Mouse (Mus musculus): ENCODE measurements around the gene Adora3. TPM values are rescaled to one million over a fixed set of nuclear protein-coding genes. Genes with fewer than 3 reads are reported as not detected.
A peak's percentile ranks its signal among the peaks of the same experiment; 100 is the strongest.

Gene Adora3
- 0.10 TPM in 1 of 2 replicates, not detected in the other for polyA plus RNA-seq (2016; fragmentation: Nextera tagmentation; extraction: Ambion mirVana)

- H3K9ac ChIP-seq = no peak within 1 kb of the TSS
- ATAC-seq (ENCODE audit: insufficient number of reproducible peaks, low FRiP score) = no peak
These were observed at the start of gene Adora3, which contains the start of gene Tmigd3 for GRCm38 (mm10) chr3:105870558-105870957. TSS of gene Adora3 (plus strand) at chr3:105870858. TSS of gene Tmigd3 (plus strand) at chr3:105870903.

GRCm38 (mm10) chr3:105821504-105821903 is 49.2 kb upstream of the Adora3 start:
- 83% methylated on average over 3 of the region's 3 CpGs for WGBS
- H3K4me3 ChIP-seq = no peak overlapping the region
- no peak for ATAC-seq (ENCODE audit: insufficient number of reproducible peaks, low FRiP score)
- peaks cover 57% of the 10 kb centered on the region for H3K27me3 ChIP-seq (replicated peaks)
- peaks cover 40% of the 10 kb centered on the region for H3K4me1 ChIP-seq (replicated peaks)
- H3K9ac ChIP-seq = no peak overlapping the region
- H3K36me3 ChIP-seq = no peaks in the 10 kb centered on the region
- H3K4me2 ChIP-seq = no peak overlapping the region
- no peaks in the 10 kb centered on the region for H3K9me3 ChIP-seq (replicated peaks)
- H3K27ac ChIP-seq (ENCODE audit: poor library complexity, severe bottlenecking) = no peak overlapping the region

More at GRCm38 (mm10) chr3:105870558-105870957, at the start of gene Adora3, which contains the start of gene Tmigd3:
- Histone ChIP-seq H3K36me3 (no peaks in the 10 kb centered on the region), H3K27me3 (replicated peaks) (no peaks in the 10 kb centered on the region), H3K9me3 (replicated peaks) (no peaks in the 10 kb centered on the region), H3K27ac (ENCODE audit: poor library complexity, severe bottlenecking) (no peak within 1 kb of the TSS), H3K4me1 (replicated peaks) (peaks cover 28% of the 10 kb centered on the region), H3K4me3 (no peak within 1 kb of the TSS), H3K4me2 (peak within 1 kb of the TSS; percentile 41; the same call in 1 of the 2 replicates)
- 95% methylated on average over 3 of the region's 3 CpGs for WGBS

- H3K9ac ChIP-seq = no peak overlapping the region
- no peaks in the 10 kb centered on the region for H3K36me3 ChIP-seq
- H3K4me3 ChIP-seq = no peak overlapping the region
- H3K9me3 ChIP-seq (replicated peaks) = no peaks in the 10 kb centered on the region
- H3K27me3 ChIP-seq (replicated peaks) = peaks cover 40% of the 10 kb centered on the region
- no peak for ATAC-seq (ENCODE audit: insufficient number of reproducible peaks, low FRiP score)
- H3K4me1 ChIP-seq (replicated peaks) = peaks cover 26% of the 10 kb centered on the region
- H3K27ac ChIP-seq (ENCODE audit: poor library complexity, severe bottlenecking) = no peak overlapping the region
- no peak overlapping the region for H3K4me2 ChIP-seq
These were observed 47.0 kb upstream of the Adora3 start for GRCm38 (mm10) chr3:105823609-105824008.

- H3K27me3 ChIP-seq (replicated peaks) = peaks cover 36% of the 10 kb centered on the region
- H3K27ac ChIP-seq (ENCODE audit: poor library complexity, severe bottlenecking) = no peak overlapping the region
- 0 out of 2 replicates have a peak, but pooled peaks have one; percentile 50 for ATAC-seq (ENCODE audit: insufficient number of reproducible peaks, low FRiP score)
- H3K36me3 ChIP-seq = no peaks in the 10 kb centered on the region
- no peak overlapping the region for H3K4me2 ChIP-seq
- H3K9ac ChIP-seq = no peak overlapping the region
- H3K4me3 ChIP-seq = no peak overlapping the region
- no peaks in the 10 kb centered on the region for H3K9me3 ChIP-seq (replicated peaks)
- H3K4me1 ChIP-seq (replicated peaks) = peaks cover 25% of the 10 kb centered on the region
- WGBS = 22% methylated on average over 5 of the region's 5 CpGs
These were observed 46.6 kb upstream of the Adora3 start for GRCm38 (mm10) chr3:105824103-105824502.

- H3K27me3 ChIP-seq (replicated peaks) = peaks cover 31% of the 10 kb centered on the region
- 42% methylated on average over 2 of the region's 2 CpGs for WGBS
- H3K36me3 ChIP-seq = no peaks in the 10 kb centered on the region
- no peak overlapping the region for H3K27ac ChIP-seq (ENCODE audit: poor library complexity, severe bottlenecking)
- peaks cover 25% of the 10 kb centered on the region for H3K4me1 ChIP-seq (replicated peaks)
- H3K4me3 ChIP-seq = no peak overlapping the region
- no peak for ATAC-seq (ENCODE audit: insufficient number of reproducible peaks, low FRiP score)
- H3K9me3 ChIP-seq (replicated peaks) = no peaks in the 10 kb centered on the region
- no peak overlapping the region for H3K4me2 ChIP-seq
- H3K9ac ChIP-seq = no peak overlapping the region
These were observed 46.0 kb upstream of the Adora3 start for GRCm38 (mm10) chr3:105824704-105825103.

GRCm38 (mm10) chr3:105825501-105826161 is 45.0 kb upstream of the Adora3 start:
- peak; percentile 70 for ATAC-seq (ENCODE audit: insufficient number of reproducible peaks, low FRiP score)
- Histone ChIP-seq H3K36me3 (no peaks in the 10 kb centered on the region), H3K9ac (no peak overlapping the region), H3K4me3 (no peak overlapping the region), H3K9me3 (replicated peaks) (no peaks in the 10 kb centered on the region), H3K4me1 (replicated peaks) (peaks cover 25% of the 10 kb centered on the region), H3K27me3 (replicated peaks) (peaks cover 22% of the 10 kb centered on the region), H3K4me2 (no peak overlapping the region), H3K27ac (ENCODE audit: poor library complexity, severe bottlenecking) (peak overlapping the region; percentile 8; the same call in 1 of the 2 replicates)
- WGBS = 30% methylated on average over 7 of the region's 7 CpGs

GRCm38 (mm10) chr3:105831584-105831983 is 39.1 kb upstream of the Adora3 start:
- WGBS = 88% methylated on average over 3 of the region's 3 CpGs
- no peak overlapping the region for H3K4me3 ChIP-seq
- H3K36me3 ChIP-seq = no peaks in the 10 kb centered on the region
- H3K9ac ChIP-seq = no peak overlapping the region
- H3K27me3 ChIP-seq (replicated peaks) = peaks cover 13% of the 10 kb centered on the region; the same call in 1 of the 2 replicates
- no peak for ATAC-seq (ENCODE audit: insufficient number of reproducible peaks, low FRiP score)
- H3K27ac ChIP-seq (ENCODE audit: poor library complexity, severe bottlenecking) = no peak overlapping the region
- no peaks in the 10 kb centered on the region for H3K9me3 ChIP-seq (replicated peaks)
- no peaks in the 10 kb centered on the region for H3K4me1 ChIP-seq (replicated peaks)
- H3K4me2 ChIP-seq = no peak overlapping the region

GRCm38 (mm10) chr3:105835875-105836274 is 34.8 kb upstream of the Adora3 start:
- no peak for ATAC-seq (ENCODE audit: insufficient number of reproducible peaks, low FRiP score)
- H3K9ac ChIP-seq = no peak overlapping the region
- H3K4me3 ChIP-seq = no peak overlapping the region
- no peak overlapping the region for H3K27ac ChIP-seq (ENCODE audit: poor library complexity, severe bottlenecking)
- 48% methylated on average over 3 of the region's 3 CpGs for WGBS
- no peaks in the 10 kb centered on the region for H3K36me3 ChIP-seq
- H3K4me2 ChIP-seq = no peak overlapping the region
- H3K27me3 ChIP-seq (replicated peaks) = peaks cover 22% of the 10 kb centered on the region
- H3K4me1 ChIP-seq (replicated peaks) = no peaks in the 10 kb centered on the region
- 0 out of 2 replicates have a peak, but pooled peaks cover 2% of the 10 kb centered on the region for H3K9me3 ChIP-seq (replicated peaks)

- 0 out of 2 replicates have a peak, but pooled peaks cover 2% of the 10 kb centered on the region for H3K9me3 ChIP-seq (replicated peaks)
- H3K4me3 ChIP-seq = no peak overlapping the region
- H3K27ac ChIP-seq (ENCODE audit: poor library complexity, severe bottlenecking) = no peak overlapping the region
- H3K9ac ChIP-seq = no peak overlapping the region
- no peaks in the 10 kb centered on the region for H3K36me3 ChIP-seq
- ATAC-seq (ENCODE audit: insufficient number of reproducible peaks, low FRiP score) = no peak
- H3K4me2 ChIP-seq = no peak overlapping the region
- peaks cover 18% of the 10 kb centered on the region for H3K27me3 ChIP-seq (replicated peaks)
- 72% methylated on average over 3 of the region's 3 CpGs for WGBS
- no peaks in the 10 kb centered on the region for H3K4me1 ChIP-seq (replicated peaks)
These were observed 33.8 kb upstream of the Adora3 start for GRCm38 (mm10) chr3:105836883-105837282.

GRCm38 (mm10) chr3:105838655-105839054 is 32.0 kb upstream of the Adora3 start:
- Histone ChIP-seq H3K27me3 (replicated peaks) (peaks cover 19% of the 10 kb centered on the region; the same call in 1 of the 2 replicates), H3K9me3 (replicated peaks) (0 out of 2 replicates have a peak, but pooled peaks cover 2% of the 10 kb centered on the region), H3K36me3 (no peaks in the 10 kb centered on the region), H3K9ac (no peak overlapping the region), H3K27ac (ENCODE audit: poor library complexity, severe bottlenecking) (no peak overlapping the region), H3K4me2 (no peak overlapping the region), H3K4me3 (no peak overlapping the region), H3K4me1 (replicated peaks) (no peaks in the 10 kb centered on the region)
- WGBS = 62% methylated on average over 3 of the region's 3 CpGs
- ATAC-seq (ENCODE audit: insufficient number of reproducible peaks, low FRiP score) = no peak

- 76% methylated on average over 4 of the region's 4 CpGs for WGBS
- no peaks in the 10 kb centered on the region for H3K4me1 ChIP-seq (replicated peaks)
These were observed 30.8 kb upstream of the Adora3 start for GRCm38 (mm10) chr3:105839836-105840235.

More at GRCm38 (mm10) chr3:105839836-105840235, 30.8 kb upstream of the Adora3 start:
- Histone ChIP-seq H3K9ac (no peak overlapping the region), H3K9me3 (replicated peaks) (0 out of 2 replicates have a peak, but pooled peaks cover 2% of the 10 kb centered on the region), H3K36me3 (no peaks in the 10 kb centered on the region), H3K27me3 (replicated peaks) (peaks cover 14% of the 10 kb centered on the region; the same call in 1 of the 2 replicates), H3K27ac (ENCODE audit: poor library complexity, severe bottlenecking) (no peak overlapping the region), H3K4me3 (no peak overlapping the region), H3K4me2 (no peak overlapping the region)
- ATAC-seq (ENCODE audit: insufficient number of reproducible peaks, low FRiP score) = no peak

Data from heart, embryonic 12.5 days (tissue).